Mouse (Mus musculus): Measurements from ENCODE around the gene Olfr108.

Olfr108 gene

GRCm38 (mm10) chr17:37445180-37445579 lies at the start of gene Olfr108:
Gene Olfr108, plus strand, starts transcription at chr17:37445480.
- no peak for DNase-seq

DNA sequence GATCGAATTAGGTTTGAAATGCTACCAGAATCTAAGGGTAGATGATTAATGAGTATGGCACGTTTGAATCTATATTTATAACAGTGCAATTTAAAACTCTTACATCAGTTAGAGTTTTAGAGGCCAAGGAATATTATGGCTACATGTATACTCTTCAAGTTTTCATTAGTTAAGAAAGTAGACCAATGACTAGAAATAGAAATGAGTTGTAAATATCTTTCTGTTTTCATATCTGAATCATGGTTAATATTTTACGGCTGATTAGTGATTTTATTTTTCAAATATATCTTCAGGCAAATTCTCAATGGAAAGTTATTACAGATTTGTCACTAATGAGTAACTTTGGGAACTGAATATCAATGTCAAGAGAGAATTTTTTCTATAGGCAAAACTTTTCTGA lies 46.4 kb upstream of the Olfr108 start, which contains the start of gene Olfr107:
Olfr107 (plus strand) TSS at position 301 of the 400 bp plus-strand sequence.
- no peak for DNase-seq

GRCm38 (mm10) chr17:37413380-37413779 lies 31.9 kb upstream of the Olfr108 start:
- DNase-seq, result no peak

DNA sequence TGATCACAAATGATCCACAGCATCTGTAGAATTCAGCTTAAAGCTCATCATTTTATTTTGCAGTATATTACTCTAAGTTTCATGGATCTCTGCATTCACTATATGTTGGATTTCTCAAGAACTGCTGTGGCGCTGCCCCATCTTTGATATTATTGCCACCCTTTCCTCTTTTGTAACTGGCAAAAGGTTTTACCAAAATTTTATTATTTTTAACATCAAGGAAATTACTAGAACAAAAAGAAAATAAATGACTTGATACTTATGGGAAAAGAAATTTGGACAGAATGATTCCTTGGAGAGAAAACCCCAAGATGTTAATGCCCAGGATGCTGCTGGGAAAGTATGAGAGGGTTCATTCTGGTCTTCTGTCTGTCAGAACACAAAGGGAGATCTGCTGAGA lies 13.3 kb downstream of the Olfr108 start, which contains the start of gene Olfr109:
Olfr109 (plus strand) TSS at position 301 of the 400 bp plus-strand sequence.
- DNase-seq, result no peak

- no peak for DNase-seq
These were observed 38.2 kb downstream of the Olfr108 start, which contains the start of gene H2-M2 for GRCm38 (mm10) chr17:37483452-37483851. Gene H2-M2, minus strand, starts transcription at chr17:37483552.

DNA sequence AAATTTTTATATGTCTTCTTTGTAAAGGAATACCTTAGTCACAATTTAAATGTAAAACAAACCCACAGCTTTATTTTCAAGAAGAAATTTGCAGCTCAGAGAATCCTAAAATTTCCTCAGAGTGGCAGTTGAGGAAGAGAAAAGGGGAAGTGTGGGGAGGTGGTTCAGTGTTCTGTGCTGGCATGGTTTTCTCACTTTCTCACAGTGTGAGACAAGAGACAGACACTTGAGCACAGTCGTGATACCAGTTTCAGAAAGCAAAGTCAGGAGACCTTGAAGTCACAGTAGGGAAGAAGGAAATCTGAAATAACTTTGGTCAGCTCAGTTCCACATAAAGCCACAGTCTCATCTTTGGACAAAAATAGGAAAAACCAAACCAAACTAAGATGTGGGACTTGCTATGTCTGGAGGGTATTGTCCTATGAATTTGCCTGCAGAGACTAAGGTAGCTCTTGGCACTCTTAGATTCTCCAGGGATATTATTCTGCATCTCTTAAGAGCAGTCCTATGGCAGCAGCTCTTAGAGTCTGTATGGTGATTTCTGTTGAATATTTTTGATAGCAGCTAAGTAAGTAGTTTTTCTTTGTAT lies 46.7 kb downstream of the Olfr108 start, which contains the start of gene Olfr110:
Olfr110 (plus strand) TSS at position 539 of the 589 bp plus-strand sequence.
- no peak for DNase-seq

Data from thymus, postnatal 4 days (tissue).